Mouse (Mus musculus): Measurements from ENCODE around the gene Amigo2.

The Amigo2 gene

GRCm38 (mm10) chr15:97246911-97247790 lies at the start of gene Amigo2, which contains the start of gene Pced1b:
Amigo2 (minus strand) TSS chr15:97247287.
Pced1b (plus strand) TSS chr15:97247107.
- DNase-seq = peak; percentile 38 to 55

- no peak for DNase-seq
Measured at GRCm38 (mm10) chr15:97291291-97292050, 44.4 kb upstream of the Amigo2 start.

- no peak for DNase-seq
Measured at GRCm38 (mm10) chr15:97290351-97290750, 43.3 kb upstream of the Amigo2 start.

GRCm38 (mm10) chr15:97289176-97289575 lies 42.1 kb upstream of the Amigo2 start:
- no peak for DNase-seq

GRCm38 (mm10) chr15:97288690-97289089 lies 41.6 kb upstream of the Amigo2 start:
- DNase-seq = no peak

- no peak for DNase-seq
Measured at GRCm38 (mm10) chr15:97287436-97288143, 40.5 kb upstream of the Amigo2 start.

GRCm38 (mm10) chr15:97286731-97287130 lies 39.6 kb upstream of the Amigo2 start:
- DNase-seq = no peak

GRCm38 (mm10) chr15:97285665-97286212 lies 38.7 kb upstream of the Amigo2 start:
- no peak for DNase-seq

- DNase-seq = no peak
Measured at GRCm38 (mm10) chr15:97284201-97284600, 37.1 kb upstream of the Amigo2 start.

- no peak for DNase-seq
Measured at GRCm38 (mm10) chr15:97282572-97282881, 35.4 kb upstream of the Amigo2 start.

- DNase-seq = no peak
Measured at GRCm38 (mm10) chr15:97281712-97282571, 34.9 kb upstream of the Amigo2 start.

GRCm38 (mm10) chr15:97280776-97281175 lies 33.7 kb upstream of the Amigo2 start:
- no peak for DNase-seq

- DNase-seq = no peak
Measured at GRCm38 (mm10) chr15:97280131-97280530, 33.0 kb upstream of the Amigo2 start.

GRCm38 (mm10) chr15:97278340-97278948 lies 31.4 kb upstream of the Amigo2 start:
- no peak for DNase-seq

GRCm38 (mm10) chr15:97277328-97277727 lies 30.2 kb upstream of the Amigo2 start:
- DNase-seq = no peak

- no peak for DNase-seq
Measured at GRCm38 (mm10) chr15:97276660-97277153, 29.6 kb upstream of the Amigo2 start.

- no peak for DNase-seq
Measured at GRCm38 (mm10) chr15:97275626-97276395, 28.7 kb upstream of the Amigo2 start.

GRCm38 (mm10) chr15:97272831-97273230 lies 25.7 kb upstream of the Amigo2 start:
- DNase-seq = no peak

- DNase-seq = no peak
Measured at GRCm38 (mm10) chr15:97271985-97272697, 25.1 kb upstream of the Amigo2 start.

All from cerebellum, postnatal 25 days (tissue).